16 mouse cellular contexts compared by ENCODE assay signal in the genomic region with DNA sequence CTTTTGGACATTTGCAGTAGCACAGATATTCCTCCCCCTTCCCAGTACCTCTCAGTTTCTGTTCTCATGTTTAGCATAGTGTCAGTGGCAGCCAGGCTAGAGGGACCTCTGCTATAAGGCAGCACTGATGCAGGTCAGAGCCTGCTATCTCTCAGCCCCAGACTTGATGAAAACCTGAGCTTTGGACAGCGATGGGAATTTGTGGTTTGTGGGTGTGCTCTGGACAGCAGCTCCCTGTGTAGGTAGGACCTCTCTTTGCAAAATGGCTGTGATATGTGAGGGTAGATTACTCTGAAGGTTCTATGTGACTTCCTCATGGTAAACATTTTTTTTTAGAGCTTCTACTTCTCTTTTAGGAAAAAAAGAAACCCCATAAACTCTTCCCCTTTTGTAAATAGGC.
DNase-seq lines count a peak whose midpoint lies in the region; ATAC-seq and TF ChIP-seq lines count a peak whose summit lies in the region.
"Had no signal": no experiment of that assay in that cellular context is flagged by ENCODE, and none has a peak within 500 bp of the region (broad histone marks: within the 10 kb centered on the region; RNA-seq: fewer than 3 reads in every experiment).

No protein-coding gene starts in this region.

- DNase-seq in hindbrain, postnatal 0 days (ENCODE audit: low spot score) = no peak
- DNase-seq in G1E (ENCODE audit: low spot score) = peak; percentile 39
- peak; percentile 33 for DNase-seq in liver
- DNase-seq in heart, adult 11 months = no peak
- DNase-seq in layer of hippocampus, postnatal 36 days = no peak
- DNase-seq: adrenal gland, postnatal 25 days; cerebellum, adult 9-11 months; kidney, adult 8-10 months; lung, embryonic 14.5 days; thymus, postnatal 25 days had no signal

- no peak overlapping the region for H3K4me2 ChIP-seq in hindbrain, embryonic 13.5 days
- H3K4me2 ChIP-seq in hindbrain, postnatal 0 days (ENCODE audit: low read depth, low read length) = no peak overlapping the region
- H3K4me2 ChIP-seq: embryonic facial prominence, embryonic 12.5 days; lung, embryonic 14.5 days had no signal

- no peaks in the 10 kb centered on the region for H3K27me3 ChIP-seq in hindbrain, embryonic 13.5 days
- H3K27me3 ChIP-seq in hindbrain, postnatal 0 days (ENCODE audit: insufficient read depth, low read length) = no peaks in the 10 kb centered on the region
- no peaks in the 10 kb centered on the region for H3K27me3 ChIP-seq in G1E (ENCODE audit: insufficient read depth, low read length)
- H3K27me3 ChIP-seq: embryonic facial prominence, embryonic 12.5 days had no signal

- no peaks in the 10 kb centered on the region for H3K9me3 ChIP-seq in hindbrain, embryonic 13.5 days
- H3K9me3 ChIP-seq in hindbrain, postnatal 0 days (ENCODE audit: low read length) = no peaks in the 10 kb centered on the region
- no peaks in the 10 kb centered on the region for H3K9me3 ChIP-seq in G1E (replicated peaks)
- H3K9me3 ChIP-seq: embryonic facial prominence, embryonic 12.5 days had no signal

- peak overlapping the region; percentile 24; the same call in 1 of the 2 replicates for H3K27ac ChIP-seq in hindbrain, embryonic 13.5 days
- H3K27ac ChIP-seq in hindbrain, postnatal 0 days = no peak overlapping the region
- H3K27ac ChIP-seq: embryonic facial prominence, embryonic 12.5 days had no signal

- ATAC-seq in hindbrain, embryonic 13.5 days (ENCODE audit: low FRiP score) = no peak
- no peak for ATAC-seq in hindbrain, postnatal 0 days
- peak; percentile 83 for ATAC-seq in G1E (ENCODE audit: extremely low read depth, insufficient number of reproducible peaks, low FRiP score, poor library complexity, severe bottlenecking)
- ATAC-seq in megakaryocyte-erythroid progenitor cell, adult 5-6 weeks (replicated peaks; ENCODE audit: low FRiP score, low TSS enrichment, poor library complexity, severe bottlenecking) = peak; percentile 96
- no peak for ATAC-seq in cerebellum, adult (ENCODE audit: insufficient number of reproducible peaks, low FRiP score, low TSS enrichment)
- ATAC-seq: CD4-positive, CD25-positive, alpha-beta regulatory T cell, adult 4 months; midbrain, embryonic 16.5 days had no signal

- H3K9ac ChIP-seq in hindbrain, embryonic 13.5 days = no peak overlapping the region
- no peak overlapping the region for H3K9ac ChIP-seq in hindbrain, postnatal 0 days (replicated peaks; ENCODE audit: low read length)
- H3K9ac ChIP-seq: embryonic facial prominence, embryonic 12.5 days; lung, embryonic 14.5 days had no signal

- H3K36me3 ChIP-seq in hindbrain, embryonic 13.5 days = no peaks in the 10 kb centered on the region
- H3K36me3 ChIP-seq in hindbrain, postnatal 0 days (ENCODE audit: insufficient read depth, low read length) = no peaks in the 10 kb centered on the region
- peaks cover 45% of the 10 kb centered on the region for H3K36me3 ChIP-seq in G1E (replicated peaks)
- H3K36me3 ChIP-seq: embryonic facial prominence, embryonic 12.5 days had no signal

- TF ChIP-seq CTCF in hindbrain, postnatal 0 days (IDR thresholded peaks at IDR 0.05; ENCODE audit: low read depth) = no peak
- no peak for TF ChIP-seq CTCF in G1E (IDR thresholded peaks at IDR 0.05; ENCODE audit: low read depth, low read length)

- H3K4me1 ChIP-seq in hindbrain, embryonic 13.5 days (replicated peaks) = peaks cover 36% of the 10 kb centered on the region
- no peaks in the 10 kb centered on the region for H3K4me1 ChIP-seq in hindbrain, postnatal 0 days (ENCODE audit: insufficient read depth, low read length)
- H3K4me1 ChIP-seq in G1E (ENCODE audit: insufficient read depth, low read depth, low read length) = peaks cover 52% of the 10 kb centered on the region
- H3K4me1 ChIP-seq: embryonic facial prominence, embryonic 12.5 days had no signal

- WGBS in hindbrain, embryonic 13.5 days = 97% methylated on average over 1 of the region's 1 CpGs
- 94% methylated on average over 1 of the region's 1 CpGs for WGBS in hindbrain, postnatal 0 days

- H3K4me3 ChIP-seq in hindbrain, embryonic 13.5 days = no peak overlapping the region
- H3K4me3 ChIP-seq in hindbrain, postnatal 0 days (ENCODE audit: low read length) = no peak overlapping the region
- peak overlapping the region; percentile 38; the same call in 1 of the 2 replicates for H3K4me3 ChIP-seq in G1E (ENCODE audit: low read depth, low read length)
- H3K4me3 ChIP-seq: embryonic facial prominence, embryonic 12.5 days had no signal

Comparison
In these comparisons a context has a peak if more than half of its experiments do, and no peak if none do; other contexts are left out.
1. ATAC-seq: peak in G1E (single experiment) and megakaryocyte-erythroid progenitor cell, adult 5-6 weeks (single experiment); none in hindbrain, embryonic 13.5 days (single experiment), hindbrain, postnatal 0 days (single experiment) and cerebellum, adult (single experiment).
2. DNase-seq: peak in G1E (single experiment) and liver (single experiment); none in hindbrain, postnatal 0 days (single experiment), heart, adult 11 months (single experiment) and layer of hippocampus, postnatal 36 days (0 of 2).